Mouse (Mus musculus) liver, postnatal 0 days (tissue): ENCODE results near the gene Mon2. TPM values are rescaled to one million over a fixed set of nuclear protein-coding genes. Genes with fewer than 3 reads are reported as not detected.

Experiments used
- ATAC-seq: fragments of 200-750 bp; cut with Nextera tagmentation; 2 replicates; pipeline ENCODE4 v1.8.0; 2017; ENCODE audit warnings: mild to moderate bottlenecking, moderate library complexity
- DNase-seq: peaks from one replicate; pipeline ENCODE4 v3.0.0-alpha.2; 2016
- H3K27ac ChIP-seq: fragments of 300-500 bp; sonication (generic); 2 replicates; pipeline ENCODE4 v1.5.1; 2014; ENCODE audit warnings: antibody characterized with exemption, moderate library complexity, mild to moderate bottlenecking, low read depth
- H3K27me3 ChIP-seq: fragments of 300-500 bp; sonication (generic); 2 replicates; pipeline ENCODE4 v1.6.1; 2014; ENCODE audit warnings: low read length, control low read depth, mixed read lengths; ENCODE audit not compliant: insufficient read depth
- H3K36me3 ChIP-seq: fragments of 300-500 bp; sonication (generic); replicated peaks from 2 replicates; pipeline ENCODE4 v1.6.1; 2014; ENCODE audit warnings: mild to moderate bottlenecking, control low read depth, low read length, moderate library complexity, mixed read lengths; ENCODE audit not compliant: insufficient read depth
- H3K4me1 ChIP-seq: fragments of 300-500 bp; sonication (generic); 2 replicates; pipeline ENCODE4 v1.6.1; 2014; ENCODE audit warnings: antibody characterized with exemption, mild to moderate bottlenecking, control low read depth; ENCODE audit not compliant: insufficient read depth
- H3K4me2 ChIP-seq: fragments of 300-500 bp; sonication (generic); 2 replicates; pipeline ENCODE4 v1.6.1; 2014; ENCODE audit warnings: low read depth, mild to moderate bottlenecking, low read length, moderate library complexity, mixed read lengths
- H3K4me3 ChIP-seq: fragments of 300-500 bp; sonication (generic); 2 replicates; pipeline ENCODE4 v1.5.1; 2014; ENCODE audit warnings: low read depth, low read length
- H3K9ac ChIP-seq: fragments of 300-500 bp; sonication (generic); replicated peaks from 2 replicates; pipeline ENCODE4 v1.6.1; 2014; ENCODE audit warnings: mild to moderate bottlenecking, moderate library complexity
- H3K9me3 ChIP-seq: fragments of 300-500 bp; sonication (generic); 2 replicates; pipeline ENCODE4 v1.6.1; 2016; ENCODE audit warnings: mild to moderate bottlenecking, control low read depth, low read length, mixed read lengths
- CTCF ChIP-seq: sonication (generic); IDR thresholded peaks from 2 replicates; pipeline ENCODE4 v1.5.1; 2016; ENCODE audit warnings: antibody characterized with exemption, low read depth
- EP300 ChIP-seq: IDR thresholded peaks from 2 replicates; pipeline ENCODE4 v1.6.1; 2016; ENCODE audit warnings: antibody characterized with exemption, low read depth, mild to moderate bottlenecking
- WGBS: fragments of 180-500 bp; shearing (Covaris S2); extraction: QIAGEN DNeasy Blood & Tissue Kit; methylation state at CpG from one replicate; pipeline ENCODE4 v1.1.7; 2014; ENCODE audit not compliant: insufficient replicate concordance; 5-methylcytosine and 5-hydroxymethylcytosine counted together
- polyA plus RNA-seq: library from polyadenylated mRNA; unstranded; fragments of >200 nt; fragmentation: Nextera tagmentation; extraction: Ambion mirVana; gene quantifications from 2 replicates; pipeline ENCODE4 v1.2.1, GENCODE M21; 2015

Gene Mon2
- polyA plus RNA-seq, 1 experiment from 2014 or later: 12.0 TPM

GRCm38 (mm10) chr10:123005237-123006185, 70.8 kb downstream of the Mon2 start:
- no peaks in the 10 kb centered on the region for H3K4me1 ChIP-seq
- H3K27ac ChIP-seq: no peak overlapping the region
- no peak overlapping the region for H3K9ac ChIP-seq
- no peak for DNase-seq
- peak; percentile 49; the same call in 1 of the 2 replicates for ATAC-seq
- no peaks in the 10 kb centered on the region for H3K27me3 ChIP-seq
- 90% methylated on average over 20 of the region's 20 CpGs for WGBS
- no peaks in the 10 kb centered on the region for H3K9me3 ChIP-seq
- no peak overlapping the region for H3K4me2 ChIP-seq
- H3K36me3 ChIP-seq: peaks cover 49% of the 10 kb centered on the region
- H3K4me3 ChIP-seq: no peak overlapping the region
- TF ChIP-seq EP300: no peak
- TF ChIP-seq CTCF: peak; percentile 83

- H3K4me2 ChIP-seq: no peak overlapping the region
- DNase-seq (no peak), ATAC-seq (no peak)
- H3K4me3 ChIP-seq: no peak overlapping the region
- no peaks in the 10 kb centered on the region for H3K4me1 ChIP-seq
- WGBS: 76% methylated on average over 15 of the region's 15 CpGs
- no peaks in the 10 kb centered on the region for H3K9me3 ChIP-seq
- H3K36me3 ChIP-seq: peaks cover 49% of the 10 kb centered on the region
- no peaks in the 10 kb centered on the region for H3K27me3 ChIP-seq
- no peak overlapping the region for H3K27ac ChIP-seq
- TF ChIP-seq EP300: no peak
- TF ChIP-seq CTCF: no peak
- H3K9ac ChIP-seq: no peak overlapping the region
These were observed 71.6 kb downstream of the Mon2 start for GRCm38 (mm10) chr10:123004475-123005236.

GRCm38 (mm10) chr10:123001985-123002384, 74.3 kb downstream of the Mon2 start:
- ATAC-seq: no peak
- DNase-seq: no peak
- no peak overlapping the region for H3K4me2 ChIP-seq
- no peak for TF ChIP-seq EP300
- TF ChIP-seq CTCF: no peak
- WGBS: 66% methylated on average over 1 of the region's 1 CpGs
- H3K9me3 ChIP-seq: no peaks in the 10 kb centered on the region
- no peaks in the 10 kb centered on the region for H3K4me1 ChIP-seq
- no peak overlapping the region for H3K27ac ChIP-seq
- no peak overlapping the region for H3K4me3 ChIP-seq
- no peak overlapping the region for H3K9ac ChIP-seq
- peaks cover 56% of the 10 kb centered on the region for H3K36me3 ChIP-seq
- no peaks in the 10 kb centered on the region for H3K27me3 ChIP-seq

GRCm38 (mm10) chr10:123001363-123001762, 74.9 kb downstream of the Mon2 start:
- TF ChIP-seq CTCF (no peak), EP300 (no peak)
- Histone ChIP-seq H3K27me3 (no peaks in the 10 kb centered on the region), H3K4me2 (no peak overlapping the region), H3K4me3 (no peak overlapping the region), H3K9ac (no peak overlapping the region), H3K27ac (no peak overlapping the region), H3K36me3 (peaks cover 60% of the 10 kb centered on the region), H3K4me1 (no peaks in the 10 kb centered on the region), H3K9me3 (no peaks in the 10 kb centered on the region)
- no peak for DNase-seq
- no peak for ATAC-seq
- WGBS: 55% methylated on average over 3 of the region's 3 CpGs

- ATAC-seq: no peak
- peaks cover 69% of the 10 kb centered on the region for H3K36me3 ChIP-seq
- H3K4me1 ChIP-seq: no peaks in the 10 kb centered on the region
- TF ChIP-seq EP300 (no peak), CTCF (no peak)
- H3K27me3 ChIP-seq: no peaks in the 10 kb centered on the region
- no peak for DNase-seq
- H3K4me3 ChIP-seq: no peak overlapping the region
- no peak overlapping the region for H3K4me2 ChIP-seq
- H3K27ac ChIP-seq: no peak overlapping the region
- no peaks in the 10 kb centered on the region for H3K9me3 ChIP-seq
- H3K9ac ChIP-seq: no peak overlapping the region
- WGBS: 84% methylated on average over 6 of the region's 6 CpGs
These were observed 76.9 kb downstream of the Mon2 start for GRCm38 (mm10) chr10:122999356-122999755.

GRCm38 (mm10) chr10:122997852-122998251, 78.5 kb downstream of the Mon2 start:
- no peak for DNase-seq
- H3K4me1 ChIP-seq: no peaks in the 10 kb centered on the region
- H3K4me3 ChIP-seq: no peak overlapping the region
- TF ChIP-seq CTCF: no peak
- TF ChIP-seq EP300: no peak
- H3K9me3 ChIP-seq: no peaks in the 10 kb centered on the region
- H3K36me3 ChIP-seq: peaks cover 70% of the 10 kb centered on the region
- H3K9ac ChIP-seq: no peak overlapping the region
- WGBS: 85% methylated on average over 2 of the region's 2 CpGs
- H3K27ac ChIP-seq: no peak overlapping the region
- ATAC-seq: no peak
- H3K4me2 ChIP-seq: no peak overlapping the region
- H3K27me3 ChIP-seq: no peaks in the 10 kb centered on the region
